Mouse (Mus musculus): ENCODE measurements around the gene Gba2. TPM values are rescaled to one million over a fixed set of nuclear protein-coding genes. Genes with fewer than 3 reads are reported as not detected.
"Not testable (repeated sequence)": the region's sequence is repeated elsewhere in the genome, so short reads cannot be mapped to it uniquely, and the experiment has no call there.

Gba2 gene
- polyA plus RNA-seq, 1 experiment: 91.4 TPM

DNA sequence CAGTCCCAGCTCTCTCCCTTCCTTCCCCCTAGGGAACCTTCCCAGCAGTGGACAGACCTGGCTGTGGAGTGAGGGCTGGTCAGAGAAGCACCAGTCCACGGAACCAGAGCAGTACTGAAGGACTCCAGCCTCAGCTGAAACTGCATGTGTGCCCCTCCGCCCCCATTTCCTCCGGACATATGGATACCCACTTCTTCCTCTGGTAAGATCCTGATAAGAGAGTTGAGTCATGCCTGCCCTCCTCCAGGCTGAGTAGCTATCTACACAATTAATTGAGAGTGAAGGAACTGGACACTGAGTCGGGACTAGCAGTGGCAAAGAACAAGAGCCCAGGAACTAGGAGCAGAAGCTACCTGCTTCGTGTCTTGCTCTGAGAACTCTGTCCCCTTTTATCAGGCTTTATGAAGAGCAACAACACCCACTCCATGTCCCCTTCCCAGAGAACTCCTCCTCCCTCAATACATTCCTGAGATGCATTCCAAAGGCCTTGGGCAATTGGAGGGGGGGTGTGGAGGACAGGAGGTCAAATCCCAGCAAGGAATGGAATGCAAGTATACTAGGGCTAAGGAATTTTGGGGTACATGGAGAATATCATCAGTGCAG is 20.5 kb downstream of the Gba2 start:
- DNase-seq (ENCODE audit: extremely low spot score in 1 of 2, low spot score in 1 of 2): no peak

DNA sequence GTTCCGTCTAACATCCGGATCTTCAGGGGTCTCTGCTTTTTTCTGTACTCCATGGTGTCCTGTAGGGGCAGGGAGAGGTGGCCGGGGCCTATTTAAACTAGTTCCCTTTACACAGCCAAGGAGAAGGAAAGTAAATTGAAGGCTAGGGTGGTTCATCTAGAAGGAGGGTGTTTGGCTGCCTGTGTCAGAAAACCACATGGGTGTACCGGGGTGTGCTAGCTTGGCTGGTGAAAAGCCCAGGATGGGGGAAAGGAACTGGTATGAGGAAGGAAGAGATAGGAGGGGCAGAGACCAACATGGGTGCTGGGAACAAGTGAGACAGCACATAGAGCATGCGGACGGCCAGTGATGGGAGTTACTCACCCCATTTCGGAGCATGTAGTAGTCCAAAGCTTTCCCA is 22.7 kb downstream of the Gba2 start:
- DNase-seq (ENCODE audit: extremely low spot score in 1 of 2, low spot score in 1 of 2): no peak

- DNase-seq (ENCODE audit: extremely low spot score in 1 of 2, low spot score in 1 of 2): no peak
Observed at GRCm38 (mm10) chr4:43553891-43554290, 24.8 kb downstream of the Gba2 start.

- DNase-seq (ENCODE audit: extremely low spot score in 1 of 2, low spot score in 1 of 2): peak; percentile 80 to 84
Observed at GRCm38 (mm10) chr4:43552437-43552836, 26.2 kb downstream of the Gba2 start.

- not testable (repeated sequence) for DNase-seq (ENCODE audit: extremely low spot score in 1 of 2, low spot score in 1 of 2)
Observed at GRCm38 (mm10) chr4:43551854-43552253, 26.8 kb downstream of the Gba2 start.

- DNase-seq (ENCODE audit: extremely low spot score in 1 of 2, low spot score in 1 of 2): no peak
Observed at GRCm38 (mm10) chr4:43549055-43549454, 29.6 kb downstream of the Gba2 start.

- no peak for DNase-seq (ENCODE audit: extremely low spot score in 1 of 2, low spot score in 1 of 2)
Observed at GRCm38 (mm10) chr4:43547160-43547559, 31.5 kb downstream of the Gba2 start.

- no peak for DNase-seq (ENCODE audit: extremely low spot score in 1 of 2, low spot score in 1 of 2)
Observed at GRCm38 (mm10) chr4:43546375-43547047, 32.2 kb downstream of the Gba2 start.

DNA sequence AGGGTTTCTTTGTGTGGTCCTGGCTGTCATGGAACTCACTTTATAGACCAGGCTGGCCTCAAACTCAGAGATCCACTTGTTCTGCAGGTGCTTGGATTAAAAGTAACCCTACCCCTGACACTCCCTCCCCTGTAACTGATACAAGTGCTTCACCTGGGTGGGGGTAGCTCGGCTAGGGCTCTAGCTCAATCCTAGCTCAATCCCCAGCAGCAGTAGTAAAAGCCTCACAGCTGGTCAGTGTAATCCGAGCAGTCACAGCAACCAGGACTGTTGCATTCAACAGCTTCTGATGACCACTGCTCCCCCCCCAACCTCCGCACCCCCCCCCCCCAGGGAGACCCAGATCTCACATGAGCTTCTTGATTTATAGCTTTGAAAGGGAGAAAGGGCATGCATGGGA is 36.6 kb downstream of the Gba2 start:
- no peak for DNase-seq (ENCODE audit: extremely low spot score in 1 of 2, low spot score in 1 of 2)

DNA sequence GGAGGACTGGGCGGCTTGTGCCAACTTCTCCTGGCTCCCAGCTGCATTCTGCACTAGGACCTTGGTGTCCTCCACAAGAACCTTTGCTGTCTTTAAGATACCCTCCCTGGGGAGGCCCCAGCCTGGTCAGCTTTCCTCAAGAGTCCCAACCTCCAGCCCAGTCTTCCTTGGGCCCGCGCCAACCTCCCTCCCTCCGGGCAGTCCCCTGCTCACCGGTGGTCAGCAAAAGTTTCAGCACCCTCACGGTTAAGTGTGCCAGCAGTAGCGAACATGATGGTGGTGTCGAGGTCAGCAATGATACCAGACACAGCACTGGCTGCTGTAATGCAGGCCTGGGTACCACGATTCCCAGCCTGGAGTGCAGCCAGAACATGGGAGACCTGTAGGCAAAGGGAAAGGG is 42.6 kb downstream of the Gba2 start:
- no peak for DNase-seq (ENCODE audit: extremely low spot score in 1 of 2, low spot score in 1 of 2)

DNA sequence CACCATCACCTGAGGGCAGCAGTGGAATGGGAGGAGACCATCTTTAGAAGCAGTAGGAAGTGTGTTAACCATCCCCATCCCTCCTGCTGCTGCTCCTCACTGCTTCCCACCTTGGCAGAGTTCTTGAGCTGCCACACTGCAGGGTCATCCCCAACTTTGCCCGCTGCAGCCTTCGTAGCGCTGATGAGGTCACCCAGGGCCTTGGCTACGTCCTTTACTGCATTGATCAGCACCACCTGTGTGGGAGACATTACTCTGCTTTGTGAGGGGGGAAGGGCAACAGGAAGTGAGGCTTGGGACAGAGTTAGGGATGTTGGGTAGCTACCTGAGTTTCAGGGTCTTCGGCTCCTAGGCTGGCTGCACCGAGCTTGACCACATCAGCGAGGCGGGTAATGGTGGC is 43.0 kb downstream of the Gba2 start:
- no peak for DNase-seq (ENCODE audit: extremely low spot score in 1 of 2, low spot score in 1 of 2)

GRCm38 (mm10) chr4:43533270-43533669 is 45.4 kb downstream of the Gba2 start:
- no peak for DNase-seq (ENCODE audit: extremely low spot score in 1 of 2, low spot score in 1 of 2)

DNA sequence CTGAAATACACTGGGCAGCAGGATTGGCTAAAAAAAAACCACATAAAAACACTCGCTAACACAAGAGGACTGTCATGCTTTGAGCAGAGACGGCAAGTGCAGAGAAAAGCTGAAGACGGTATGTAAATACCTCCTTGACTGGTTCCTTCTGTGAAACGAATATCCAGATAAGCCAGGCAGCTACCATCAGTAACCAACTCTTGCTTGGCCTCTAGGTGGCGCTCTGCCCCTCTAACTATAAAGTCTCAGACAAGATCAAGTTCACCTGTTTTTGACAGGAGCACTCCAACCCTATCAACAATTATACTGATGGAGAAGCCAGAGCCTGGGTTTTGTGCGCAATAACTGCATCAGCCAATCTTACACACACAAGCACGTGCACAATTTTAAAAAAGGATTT is 48.1 kb downstream of the Gba2 start:
- DNase-seq (ENCODE audit: extremely low spot score in 1 of 2, low spot score in 1 of 2): peak; percentile 60 to 89

- DNase-seq (ENCODE audit: extremely low spot score in 1 of 2, low spot score in 1 of 2): no peak
Observed at GRCm38 (mm10) chr4:43530081-43530501, 48.6 kb downstream of the Gba2 start.

- DNase-seq (ENCODE audit: extremely low spot score in 1 of 2, low spot score in 1 of 2): no peak
Observed at GRCm38 (mm10) chr4:43528487-43528886, 50.2 kb downstream of the Gba2 start.

DNA sequence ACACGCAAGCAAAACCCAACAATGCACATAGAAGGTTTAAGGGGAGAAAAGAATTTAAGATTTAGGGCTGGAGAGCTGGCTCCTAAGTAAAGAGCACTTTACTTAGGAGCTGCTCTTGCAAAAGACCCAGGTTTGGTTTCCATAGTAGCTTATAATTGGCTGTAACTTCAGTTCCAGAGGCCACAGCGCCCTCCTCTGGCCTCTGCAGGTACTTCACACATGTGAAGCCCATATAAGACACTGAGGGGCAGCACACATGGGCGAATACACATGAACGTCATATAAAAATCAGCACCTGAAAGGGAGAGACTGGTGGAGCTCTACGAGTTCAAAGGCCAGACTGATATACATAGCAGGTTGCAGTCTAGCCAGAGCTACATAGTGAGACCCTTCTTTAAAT is 50.8 kb downstream of the Gba2 start:
- DNase-seq (ENCODE audit: extremely low spot score in 1 of 2, low spot score in 1 of 2): no peak

- DNase-seq (ENCODE audit: extremely low spot score in 1 of 2, low spot score in 1 of 2): peak; percentile 76 to 95
Observed at GRCm38 (mm10) chr4:43519956-43520355, 58.7 kb downstream of the Gba2 start.

GRCm38 (mm10) chr4:43519551-43519950 is 59.1 kb downstream of the Gba2 start:
- no peak for DNase-seq (ENCODE audit: extremely low spot score in 1 of 2, low spot score in 1 of 2)

Measured in frontal cortex, adult 2 months (tissue).